Mouse (Mus musculus) lung, postnatal 4 days (tissue): Measurements from ENCODE around the gene Vps45.
"Not testable (repeated sequence)": the region's sequence is repeated elsewhere in the genome, so short reads cannot be mapped to it uniquely, and the experiment has no call there.

ENCODE experiments used
- DNase-seq, 2 experiments: peaks; one replicate each; pipeline ENCODE4 v3.0.0; 2021

Gene Vps45

GRCm38 (mm10) chr3:95965518-95966451 is 92.5 kb downstream of the Vps45 start:
- DNase-seq = peak in 1 of 2 experiments; percentile 31

- peak in 1 of 2 experiments; percentile 36 for DNase-seq
These were observed 94.6 kb downstream of the Vps45 start for GRCm38 (mm10) chr3:95963681-95964080.

GRCm38 (mm10) chr3:95963230-95963629 is 95.0 kb downstream of the Vps45 start:
- no peak for DNase-seq

- DNase-seq = not testable (repeated sequence)
These were observed 96.1 kb downstream of the Vps45 start for GRCm38 (mm10) chr3:95962182-95962581.

- no peak for DNase-seq
These were observed 98.5 kb downstream of the Vps45 start for GRCm38 (mm10) chr3:95959807-95960206.

GRCm38 (mm10) chr3:95959082-95959481 is 99.2 kb downstream of the Vps45 start:
- peak in 1 of 2 experiments; percentile 44 for DNase-seq

GRCm38 (mm10) chr3:95957359-95958148 is 100.7 kb downstream of the Vps45 start:
- DNase-seq = peak in 1 of 2 experiments; percentile 50

GRCm38 (mm10) chr3:95955318-95955717 is 102.9 kb downstream of the Vps45 start:
- no peak for DNase-seq

- DNase-seq = not testable (repeated sequence)
These were observed 103.6 kb downstream of the Vps45 start for GRCm38 (mm10) chr3:95954648-95955173.

- no peak for DNase-seq
These were observed 104.7 kb downstream of the Vps45 start for GRCm38 (mm10) chr3:95953522-95953921.

- no peak for DNase-seq
These were observed 105.2 kb downstream of the Vps45 start for GRCm38 (mm10) chr3:95953023-95953422.

- not testable (repeated sequence) for DNase-seq
These were observed 106.7 kb downstream of the Vps45 start for GRCm38 (mm10) chr3:95951566-95951965.

GRCm38 (mm10) chr3:95950763-95951551 is 107.3 kb downstream of the Vps45 start:
- DNase-seq = peak; percentile 90 to 92
